Mouse (Mus musculus): ENCODE data around the gene Ucp3. TPM values are rescaled to one million over a fixed set of nuclear protein-coding genes. Genes with fewer than 3 reads are reported as not detected.
A peak's percentile ranks its signal among the peaks of the same experiment; 100 is the strongest.

Ucp3 gene
- polyA plus RNA-seq, 1 experiment from 2014 or later, result not detected

GRCm38 (mm10) chr7:100534216-100534615 is 61.4 kb downstream of the Ucp3 start:
- H3K4me3 ChIP-seq, result no peak overlapping the region
- no peak overlapping the region for H3K27ac ChIP-seq (replicated peaks)
- H3K4me2 ChIP-seq, result no peak overlapping the region
- 89% methylated on average over 3 of the region's 3 CpGs for WGBS
- no peak overlapping the region for H3K9ac ChIP-seq
- peaks cover 12% of the 10 kb centered on the region for H3K4me1 ChIP-seq (replicated peaks)
- no peaks in the 10 kb centered on the region for H3K9me3 ChIP-seq
- H3K36me3 ChIP-seq, result peaks cover 5% of the 10 kb centered on the region
- no peaks in the 10 kb centered on the region for H3K27me3 ChIP-seq
- ATAC-seq (ENCODE audit: low read depth), result no peak

GRCm38 (mm10) chr7:100535831-100536230 is 63.0 kb downstream of the Ucp3 start:
- Histone ChIP-seq H3K9me3 (no peaks in the 10 kb centered on the region), H3K27me3 (no peaks in the 10 kb centered on the region), H3K9ac (no peak overlapping the region), H3K27ac (replicated peaks) (no peak overlapping the region), H3K4me3 (no peak overlapping the region), H3K4me1 (replicated peaks) (peaks cover 12% of the 10 kb centered on the region), H3K4me2 (peak overlapping the region; percentile 72; the same call in 1 of the 2 replicates), H3K36me3 (peaks cover 19% of the 10 kb centered on the region)
- WGBS, result 84% methylated on average over 2 of the region's 2 CpGs
- no peak for ATAC-seq (ENCODE audit: low read depth)

Other genes with a start within 250 kb of the Ucp3 start
- 19.7 and 20.5 TPM in 2 replicates for gene Pgm2l1, start 245.6 kb upstream of the Ucp3 start, polyA plus RNA-seq (2015; fragmentation: Nextera tagmentation; extraction: Ambion mirVana)
- 10.4 and 11.4 TPM in 2 replicates for gene P4ha3, start 187.5 kb upstream of the Ucp3 start, polyA plus RNA-seq (2015; fragmentation: Nextera tagmentation; extraction: Ambion mirVana)
- gene C2cd3, start 100.8 kb upstream of the Ucp3 start, polyA plus RNA-seq (2015; fragmentation: Nextera tagmentation; extraction: Ambion mirVana), result 21.2 and 22.4 TPM in 2 replicates
- gene Ppme1, start 100.7 kb upstream of the Ucp3 start, polyA plus RNA-seq (2015; fragmentation: Nextera tagmentation; extraction: Ambion mirVana), result 140 and 142 TPM in 2 replicates
- 71.0 and 76.4 TPM in 2 replicates for gene Ucp2, start 20.3 kb downstream of the Ucp3 start, polyA plus RNA-seq (2015; fragmentation: Nextera tagmentation; extraction: Ambion mirVana)
- 2.5 and 2.6 TPM in 2 replicates for gene Dnajb13, start 42.0 kb downstream of the Ucp3 start, polyA plus RNA-seq (2015; fragmentation: Nextera tagmentation; extraction: Ambion mirVana)
- 17.7 and 18.4 TPM in 2 replicates for gene Coa4, start 64.1 kb downstream of the Ucp3 start, polyA plus RNA-seq (2015; fragmentation: Nextera tagmentation; extraction: Ambion mirVana)
- gene Rab6a, start 134.4 kb downstream of the Ucp3 start, polyA plus RNA-seq (2015; fragmentation: Nextera tagmentation; extraction: Ambion mirVana), result 245 and 256 TPM in 2 replicates
- gene Mrpl48, start 135.3 kb downstream of the Ucp3 start, polyA plus RNA-seq (2015; fragmentation: Nextera tagmentation; extraction: Ambion mirVana), result 79.0 and 85.6 TPM in 2 replicates
- gene Plekhb1, start 189.4 kb downstream of the Ucp3 start, polyA plus RNA-seq (2015; fragmentation: Nextera tagmentation; extraction: Ambion mirVana), result 25.8 and 26.9 TPM in 2 replicates
- gene Fam168a, start 233.6 kb downstream of the Ucp3 start, polyA plus RNA-seq (2015; fragmentation: Nextera tagmentation; extraction: Ambion mirVana), result 90.4 and 97.8 TPM in 2 replicates